Mouse (Mus musculus) kidney, embryonic 14.5 days (tissue): ENCODE measurements around the gene Mapkapk2. TPM values are rescaled to one million over a fixed set of nuclear protein-coding genes. Genes with fewer than 3 reads are reported as not detected.

Experiments
- ATAC-seq: fragments of 200-750 bp; cut with Nextera tagmentation; 2 replicates; pipeline ENCODE4 v1.8.0; 2017; ENCODE audit warnings: moderate number of reproducible peaks, mild to moderate bottlenecking, moderate TSS enrichment, moderate library complexity; ENCODE audit not compliant: low FRiP score, low TSS enrichment
- H3K27ac ChIP-seq: fragments of 300-500 bp; sonication (generic); 2 replicates; pipeline ENCODE4 v1.5.1; 2014; ENCODE audit warnings: low read depth, mild to moderate bottlenecking, low read length, moderate library complexity, mixed read lengths
- H3K27me3 ChIP-seq: fragments of 300-500 bp; sonication (generic); 2 replicates; pipeline ENCODE4 v1.6.1; 2014; ENCODE audit warnings: mild to moderate bottlenecking, low read length; ENCODE audit not compliant: control insufficient read depth, insufficient read depth
- H3K36me3 ChIP-seq: fragments of 300-500 bp; sonication (generic); 2 replicates; pipeline ENCODE4 v1.6.1; 2014; ENCODE audit warnings: low read length, mixed read lengths; ENCODE audit not compliant: control insufficient read depth, insufficient read depth
- H3K4me1 ChIP-seq: fragments of 300-500 bp; sonication (generic); 2 replicates; pipeline ENCODE4 v1.6.1; 2014; ENCODE audit warnings: low read length, mixed read lengths; ENCODE audit not compliant: control insufficient read depth, insufficient read depth
- H3K4me2 ChIP-seq: fragments of 300-500 bp; sonication (generic); replicated peaks from 2 replicates; pipeline ENCODE4 v1.6.1; 2014; ENCODE audit warnings: low read depth, mild to moderate bottlenecking, low read length
- H3K4me3 ChIP-seq: fragments of 300-500 bp; sonication (generic); 2 replicates; pipeline ENCODE4 v1.5.1; 2014; ENCODE audit warnings: mild to moderate bottlenecking, low read length
- H3K9ac ChIP-seq: fragments of 300-500 bp; sonication (generic); 2 replicates; pipeline ENCODE4 v1.6.1; 2014; ENCODE audit warnings: low read depth, mild to moderate bottlenecking, low read length, moderate library complexity
- H3K9me3 ChIP-seq: fragments of 300-500 bp; sonication (generic); 2 replicates; pipeline ENCODE4 v1.6.1; 2016; ENCODE audit warnings: low read length; ENCODE audit not compliant: control insufficient read depth
- WGBS: fragments of 180-500 bp; shearing (Covaris S2); extraction: QIAGEN DNeasy Blood & Tissue Kit; methylation state at CpG from one replicate; pipeline ENCODE4 v1.1.7; 2014; 5-methylcytosine and 5-hydroxymethylcytosine counted together
- polyA plus RNA-seq: library from polyadenylated mRNA; unstranded; fragments of >200 nt; fragmentation: Nextera tagmentation; extraction: Ambion mirVana; gene quantifications from 2 replicates; pipeline ENCODE4 v1.2.1, GENCODE M21; 2014

The Mapkapk2 gene
- polyA plus RNA-seq, 1 experiment from 2014 or later, result 62.8 TPM

- Histone ChIP-seq H3K36me3 (no peaks in the 10 kb centered on the region), H3K4me1 (peaks cover 75% of the 10 kb centered on the region), H3K9me3 (no peaks in the 10 kb centered on the region), H3K4me3 (no peak overlapping the region), H3K9ac (no peak overlapping the region), H3K27me3 (no peaks in the 10 kb centered on the region), H3K27ac (no peak overlapping the region), H3K4me2 (no peak overlapping the region)
- WGBS, result 73% methylated on average over 2 of the region's 2 CpGs
- no peak for ATAC-seq
Observed at GRCm38 (mm10) chr1:131089525-131090127, 8.0 kb downstream of the Mapkapk2 start.

- Histone ChIP-seq H3K9ac (no peak overlapping the region), H3K4me2 (no peak overlapping the region), H3K9me3 (no peaks in the 10 kb centered on the region), H3K4me3 (no peak overlapping the region), H3K36me3 (no peaks in the 10 kb centered on the region), H3K27me3 (no peaks in the 10 kb centered on the region), H3K4me1 (peaks cover 83% of the 10 kb centered on the region), H3K27ac (no peak overlapping the region)
- no peak for ATAC-seq
- WGBS, result 62% methylated on average over 11 of the region's 11 CpGs
Observed at GRCm38 (mm10) chr1:131088547-131088946, 9.1 kb downstream of the Mapkapk2 start.

- H3K4me2 ChIP-seq, result no peak overlapping the region
- no peak overlapping the region for H3K27ac ChIP-seq
- no peaks in the 10 kb centered on the region for H3K27me3 ChIP-seq
- H3K36me3 ChIP-seq, result no peaks in the 10 kb centered on the region
- no peaks in the 10 kb centered on the region for H3K9me3 ChIP-seq
- WGBS, result 51% methylated on average over 7 of the region's 7 CpGs
- peaks cover 79% of the 10 kb centered on the region for H3K4me1 ChIP-seq
- ATAC-seq, result no peak
- H3K9ac ChIP-seq, result no peak overlapping the region
- no peak overlapping the region for H3K4me3 ChIP-seq
Observed at GRCm38 (mm10) chr1:131086907-131087306, 10.7 kb downstream of the Mapkapk2 start.

- Histone ChIP-seq H3K27me3 (no peaks in the 10 kb centered on the region), H3K4me2 (no peak overlapping the region), H3K4me1 (peaks cover 81% of the 10 kb centered on the region), H3K9ac (no peak overlapping the region), H3K36me3 (no peaks in the 10 kb centered on the region), H3K27ac (no peak overlapping the region), H3K9me3 (no peaks in the 10 kb centered on the region), H3K4me3 (no peak overlapping the region)
- 17% methylated on average over 4 of the region's 4 CpGs for WGBS
- no peak for ATAC-seq
Observed at GRCm38 (mm10) chr1:131085957-131086739, 11.5 kb downstream of the Mapkapk2 start.

- no peak for ATAC-seq
- Histone ChIP-seq H3K4me3 (no peak overlapping the region), H3K4me1 (peaks cover 76% of the 10 kb centered on the region), H3K4me2 (no peak overlapping the region), H3K27ac (no peak overlapping the region), H3K9ac (no peak overlapping the region), H3K9me3 (no peaks in the 10 kb centered on the region), H3K27me3 (no peaks in the 10 kb centered on the region), H3K36me3 (no peaks in the 10 kb centered on the region)
- 73% methylated on average over 3 of the region's 3 CpGs for WGBS
Observed at GRCm38 (mm10) chr1:131085272-131085671, 12.4 kb downstream of the Mapkapk2 start.

GRCm38 (mm10) chr1:131084289-131084688, 13.3 kb downstream of the Mapkapk2 start:
- Histone ChIP-seq H3K27ac (peak overlapping the region; percentile 27; the same call in 1 of the 2 replicates), H3K9ac (no peak overlapping the region), H3K4me1 (peaks cover 66% of the 10 kb centered on the region), H3K9me3 (no peaks in the 10 kb centered on the region), H3K4me3 (no peak overlapping the region), H3K4me2 (no peak overlapping the region), H3K27me3 (no peaks in the 10 kb centered on the region), H3K36me3 (no peaks in the 10 kb centered on the region)
- 19% methylated on average over 8 of the region's 8 CpGs for WGBS
- peak; percentile 71 for ATAC-seq

GRCm38 (mm10) chr1:131083609-131084008, 14.0 kb downstream of the Mapkapk2 start:
- no peak overlapping the region; the same call in 1 of the 2 replicates for H3K4me2 ChIP-seq
- no peaks in the 10 kb centered on the region for H3K9me3 ChIP-seq
- peak; percentile 76 for ATAC-seq
- peak overlapping the region; percentile 86 for H3K27ac ChIP-seq
- H3K4me3 ChIP-seq, result no peak overlapping the region
- H3K9ac ChIP-seq, result no peak overlapping the region
- WGBS, result 22% methylated on average over 4 of the region's 4 CpGs
- peaks cover 65% of the 10 kb centered on the region for H3K4me1 ChIP-seq
- no peaks in the 10 kb centered on the region for H3K27me3 ChIP-seq
- H3K36me3 ChIP-seq, result no peaks in the 10 kb centered on the region

- ATAC-seq, result 0 out of 2 replicates have a peak, but pooled peaks have one; percentile 2
- Histone ChIP-seq H3K4me2 (no peak overlapping the region; the same call in 1 of the 2 replicates), H3K36me3 (no peaks in the 10 kb centered on the region), H3K4me1 (peaks cover 61% of the 10 kb centered on the region), H3K27ac (peak overlapping the region; percentile 86), H3K9me3 (no peaks in the 10 kb centered on the region), H3K27me3 (no peaks in the 10 kb centered on the region), H3K9ac (no peak overlapping the region), H3K4me3 (no peak overlapping the region)
- WGBS, result 50% methylated on average over 5 of the region's 5 CpGs
Observed at GRCm38 (mm10) chr1:131083122-131083521, 14.5 kb downstream of the Mapkapk2 start.

GRCm38 (mm10) chr1:131080686-131081085, 16.9 kb downstream of the Mapkapk2 start:
- Histone ChIP-seq H3K36me3 (no peaks in the 10 kb centered on the region), H3K4me1 (peaks cover 49% of the 10 kb centered on the region), H3K9me3 (no peaks in the 10 kb centered on the region), H3K27ac (no peak overlapping the region), H3K27me3 (no peaks in the 10 kb centered on the region), H3K4me2 (no peak overlapping the region), H3K4me3 (no peak overlapping the region), H3K9ac (no peak overlapping the region)
- 79% methylated on average over 1 of the region's 1 CpGs for WGBS
- ATAC-seq, result no peak
